Mouse (Mus musculus) cerebellum, postnatal 10 days (tissue): Measurements from ENCODE around the gene Tgif1.

Experiments used
- DNase-seq, 2 experiments: peaks; one replicate each; pipeline ENCODE4 v3.0.0; 2021; ENCODE audit warnings: mixed read lengths in 2 of 2

Gene Tgif1

DNA sequence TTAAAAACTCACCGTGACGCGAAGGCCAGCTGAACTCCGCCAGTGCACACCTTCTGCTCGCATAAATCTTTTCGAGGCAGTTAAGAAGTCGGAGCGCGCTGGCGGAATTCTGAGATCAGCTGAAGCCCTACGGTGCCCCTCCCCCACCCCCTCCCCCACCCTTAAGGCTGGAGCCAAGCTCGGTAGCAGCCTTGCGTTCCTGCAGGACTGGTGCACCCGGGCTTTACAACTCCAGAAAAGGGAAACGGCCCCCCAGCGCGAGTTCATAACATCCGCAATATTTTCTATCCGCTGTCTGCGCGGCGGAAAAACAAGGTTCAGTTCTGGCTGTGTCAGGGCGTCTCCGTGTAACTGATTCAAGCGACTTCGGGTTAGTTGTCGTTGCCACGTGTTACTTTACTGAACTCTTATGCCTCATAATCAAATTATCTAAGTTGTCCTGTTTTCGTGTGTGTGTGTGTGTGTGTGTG, at the start of gene Tgif1:
TSS of gene Tgif1 (minus strand) at position 111 of the 470 bp plus-strand sequence.
- DNase-seq: peak; percentile 55 to 58

DNA sequence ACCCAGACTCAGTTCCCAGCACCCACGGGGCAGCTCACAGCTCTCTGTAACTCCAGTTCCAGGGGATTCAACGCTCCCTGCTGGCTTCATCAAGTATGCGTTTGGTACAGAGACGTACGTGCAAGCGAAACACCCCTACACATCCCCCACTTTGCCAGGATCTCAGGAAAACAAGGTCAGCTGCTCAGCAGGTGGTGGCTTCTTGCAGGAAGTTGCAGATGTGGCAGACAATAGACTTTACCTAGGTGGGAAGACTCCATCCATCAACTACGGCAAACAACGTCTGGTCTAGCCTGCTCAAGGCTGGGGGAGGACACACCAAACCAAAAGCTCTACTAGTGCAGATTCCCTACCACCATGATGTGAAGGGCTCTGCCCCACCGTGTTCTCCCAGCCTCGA, 47.3 kb upstream of the Tgif1 start:
- DNase-seq: no peak

DNA sequence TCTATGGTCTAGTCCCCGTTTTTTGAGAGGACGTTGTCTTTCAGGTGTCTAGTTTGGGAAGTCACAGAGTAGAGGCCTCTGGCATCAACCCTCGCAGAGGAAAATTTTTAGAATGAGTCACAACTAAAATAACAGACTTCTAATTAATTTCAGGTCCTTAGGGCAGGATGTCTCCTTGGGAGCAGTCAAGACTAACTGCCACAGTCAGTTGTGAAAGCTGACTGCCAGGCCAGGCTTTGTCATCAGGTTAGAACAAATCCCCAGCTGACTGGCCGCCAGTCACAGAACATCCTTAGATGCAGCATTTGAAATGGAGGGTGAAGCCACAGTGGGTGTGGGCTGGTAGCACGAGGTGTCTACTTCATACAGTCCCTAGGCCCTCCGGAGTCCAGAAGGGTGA, 46.3 kb upstream of the Tgif1 start:
- no peak for DNase-seq

DNA sequence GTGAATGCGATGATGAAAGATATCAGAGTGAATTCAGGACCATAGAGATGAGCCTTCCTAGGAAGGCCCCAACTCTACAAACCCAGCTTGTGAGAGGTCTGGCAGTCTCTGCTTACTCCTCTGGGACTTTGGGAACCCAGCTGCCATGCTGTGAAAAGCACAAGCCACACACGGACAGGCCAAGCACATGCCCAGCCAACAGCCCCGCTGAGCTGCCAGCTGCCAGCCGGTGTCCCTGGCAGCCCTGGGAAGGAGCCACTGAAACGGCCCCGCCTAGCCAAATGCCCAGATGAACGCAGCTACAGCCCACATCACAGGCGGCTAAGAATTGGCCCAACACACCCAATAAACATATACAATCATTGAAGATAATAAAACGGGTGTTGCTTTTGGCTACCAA, 41.5 kb upstream of the Tgif1 start:
- DNase-seq: peak; percentile 94 to 96

DNA sequence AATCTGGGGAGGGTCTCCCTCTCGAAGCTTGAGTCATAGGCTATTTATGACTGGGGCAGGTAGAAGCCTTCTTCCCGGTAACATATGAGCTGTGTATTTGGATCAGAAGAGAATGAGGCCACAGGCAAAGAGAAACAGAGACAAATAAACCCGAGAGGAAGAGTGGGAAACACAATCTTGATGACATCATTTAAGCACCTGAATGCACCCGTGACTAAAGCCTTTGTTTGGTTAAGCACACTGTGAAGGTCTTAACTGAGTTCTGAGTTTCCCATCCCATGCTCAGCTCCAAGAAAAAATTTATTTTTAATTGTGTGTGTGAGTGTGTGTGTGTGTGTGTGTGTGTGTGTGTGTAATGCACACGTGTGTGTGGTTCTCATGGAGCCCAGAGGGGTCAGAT, 39.8 kb upstream of the Tgif1 start:
- no peak for DNase-seq

DNA sequence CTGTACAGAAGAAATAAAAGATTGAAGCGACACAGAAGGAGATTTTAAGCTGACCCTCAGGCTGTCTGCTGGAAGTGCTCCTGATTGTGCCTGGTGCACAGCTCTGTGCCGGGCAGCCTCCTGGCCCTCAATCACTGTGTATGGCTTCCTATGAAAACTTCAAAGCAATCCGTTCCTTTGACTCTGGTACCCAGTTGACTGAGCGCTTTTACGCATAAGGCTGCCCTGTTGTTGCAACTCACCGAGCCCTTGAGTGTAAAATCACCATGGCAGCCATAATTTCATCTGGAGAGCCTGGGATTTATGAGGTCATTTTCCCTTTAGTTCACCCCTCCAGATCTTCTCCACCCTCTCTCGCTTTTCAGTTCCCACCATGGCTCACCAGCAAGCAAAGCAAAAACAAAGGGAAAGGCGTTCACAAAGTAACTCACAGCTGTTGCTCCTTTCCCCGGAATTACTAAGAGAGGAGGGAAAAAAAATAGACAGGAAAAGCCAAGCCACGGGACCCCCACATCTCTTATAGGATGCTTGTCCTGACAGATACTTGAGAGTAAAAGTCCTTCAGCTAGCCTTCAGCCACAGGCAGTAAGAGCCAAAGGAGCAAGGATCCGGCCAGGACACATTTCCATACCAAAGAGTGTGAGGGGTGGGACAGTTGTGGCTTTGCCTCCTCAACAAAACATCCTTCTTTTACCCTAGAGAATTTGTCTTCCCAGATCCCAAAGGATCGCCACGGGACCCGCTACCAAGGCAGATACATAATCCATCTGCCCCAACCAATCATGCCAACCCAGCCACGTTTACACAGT, 39.1 kb upstream of the Tgif1 start:
- DNase-seq: peak; percentile 36 to 44

DNA sequence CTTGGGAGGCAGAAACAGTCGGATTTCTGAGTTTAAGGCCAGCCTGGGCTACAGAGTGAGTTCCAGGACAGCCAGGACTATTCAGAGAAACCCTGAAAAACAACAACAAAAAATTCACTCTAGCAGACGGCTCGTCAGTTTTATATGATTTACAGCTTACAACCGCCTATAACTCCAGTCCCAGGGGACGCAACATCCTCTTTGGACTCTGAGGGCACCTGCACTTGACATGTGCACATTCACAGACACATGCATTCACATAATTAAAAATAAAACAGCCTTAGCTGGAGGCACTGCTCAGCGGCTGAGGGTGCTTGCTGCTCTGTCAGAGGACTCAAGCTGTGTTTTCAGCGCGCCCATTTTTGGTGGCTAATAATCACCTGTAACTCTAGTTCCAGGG, 37.2 kb upstream of the Tgif1 start:
- DNase-seq: no peak

DNA sequence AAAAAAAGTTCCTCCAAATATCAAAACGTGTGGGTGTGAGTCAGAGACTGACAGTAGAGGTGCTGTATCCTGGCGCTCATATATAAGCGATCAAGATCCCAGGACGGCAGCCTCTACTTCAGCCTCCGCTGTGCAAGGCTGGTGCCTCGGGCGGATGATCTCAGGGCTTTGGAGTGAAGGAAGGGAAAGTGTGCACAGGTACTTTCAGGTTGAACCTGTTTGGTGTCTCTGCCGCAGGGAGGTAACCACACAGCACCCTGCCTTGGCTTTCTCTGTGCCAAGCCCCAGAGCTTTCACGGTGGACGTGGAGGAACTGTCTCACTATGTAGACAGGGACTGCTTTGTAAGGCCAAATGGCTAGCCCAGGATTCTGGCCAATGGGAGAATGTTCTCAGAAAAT, 35.3 kb upstream of the Tgif1 start:
- no peak for DNase-seq

DNA sequence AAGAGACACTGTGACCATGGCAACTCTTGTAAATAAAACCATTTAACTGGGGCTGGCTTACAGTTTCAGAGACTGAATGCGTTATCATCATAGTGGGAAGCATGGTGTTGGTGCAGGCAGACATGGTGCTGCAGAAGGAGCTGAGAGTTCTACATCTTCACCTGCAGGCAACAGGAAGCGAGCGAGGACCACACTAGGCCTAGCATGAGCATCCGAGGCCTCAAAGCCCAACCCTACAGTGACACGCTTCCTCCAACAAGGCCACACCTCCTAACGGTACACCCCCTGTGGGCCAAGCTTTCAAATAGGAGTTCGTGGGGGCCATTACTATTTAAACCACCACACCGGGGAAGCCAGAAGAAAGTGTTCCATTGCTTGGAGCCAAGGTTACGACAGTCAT, 34.5 kb upstream of the Tgif1 start:
- no peak for DNase-seq

DNA sequence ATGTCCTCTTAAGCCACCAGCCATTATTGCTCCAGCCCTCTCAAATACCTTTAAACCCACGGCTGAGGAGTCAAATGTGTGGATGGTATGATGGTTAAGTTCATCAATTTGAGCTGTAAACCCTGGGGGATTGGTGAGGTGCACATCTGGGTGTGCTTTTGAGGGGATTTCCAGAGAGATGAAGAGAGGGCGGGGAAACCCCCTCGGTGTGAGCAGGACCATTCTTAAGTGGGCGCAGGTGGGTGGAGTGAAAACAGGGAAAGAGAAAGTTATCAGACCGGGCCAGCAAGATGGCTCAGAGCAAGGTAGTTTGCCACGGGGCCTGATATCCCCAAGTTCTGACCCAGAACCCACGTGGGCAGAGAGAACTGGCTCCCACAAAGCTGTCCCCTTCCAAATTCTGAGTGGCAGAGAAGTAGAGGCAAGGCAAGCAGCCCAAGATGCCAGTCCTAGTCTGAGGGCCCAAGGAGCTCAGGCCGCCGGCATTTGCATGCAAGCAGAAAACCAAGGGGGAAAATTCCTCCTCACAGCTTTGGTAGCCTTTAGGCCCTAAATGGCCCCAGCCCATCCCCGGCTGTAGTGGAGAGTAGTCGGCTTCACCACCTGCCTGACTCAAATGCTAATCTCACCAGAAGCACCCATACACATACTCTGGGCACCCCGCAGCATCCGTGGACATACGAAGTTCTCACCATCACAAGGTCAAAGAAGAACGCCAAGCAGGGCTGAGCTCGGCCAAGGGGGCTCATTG, 33.5 kb upstream of the Tgif1 start:
- DNase-seq: no peak

DNA sequence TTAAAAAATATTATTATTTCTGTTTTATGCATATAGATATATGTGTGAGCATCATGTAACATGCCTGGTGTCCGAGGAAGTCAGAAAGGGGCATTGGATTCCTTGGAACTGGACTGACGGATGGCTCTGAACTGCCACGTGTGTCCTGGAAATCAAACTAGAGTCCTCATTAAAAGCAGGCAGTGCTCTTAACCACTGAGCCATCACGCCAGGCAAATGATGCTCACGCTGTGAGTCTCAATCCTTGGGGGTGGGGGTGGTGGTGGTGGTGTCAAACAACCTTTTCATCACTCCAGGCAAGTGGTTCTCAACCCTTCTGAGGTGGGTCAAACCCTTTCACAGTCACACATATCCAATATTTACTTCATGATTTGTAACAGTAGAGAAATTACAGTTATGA, 32.5 kb upstream of the Tgif1 start:
- DNase-seq: no peak

DNA sequence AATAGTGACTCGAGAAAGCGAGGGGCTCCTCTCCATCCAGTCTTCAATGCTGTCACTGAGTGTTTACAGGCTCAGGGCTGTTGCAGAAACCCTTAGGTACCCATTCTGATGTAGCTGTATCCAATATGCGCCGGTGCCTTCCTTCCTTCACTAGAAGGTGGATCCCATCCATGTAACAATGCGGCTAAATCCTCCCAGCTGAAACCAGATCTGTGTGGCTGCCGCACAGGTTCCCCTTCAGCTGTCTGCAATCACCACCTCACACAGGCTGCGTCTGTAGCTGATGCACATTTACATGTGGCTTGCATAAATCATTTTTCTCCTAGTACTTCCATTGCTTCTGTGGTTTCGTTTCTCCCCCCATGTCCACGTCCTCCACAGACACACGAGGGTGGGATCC, 28.6 kb upstream of the Tgif1 start:
- no peak for DNase-seq

DNA sequence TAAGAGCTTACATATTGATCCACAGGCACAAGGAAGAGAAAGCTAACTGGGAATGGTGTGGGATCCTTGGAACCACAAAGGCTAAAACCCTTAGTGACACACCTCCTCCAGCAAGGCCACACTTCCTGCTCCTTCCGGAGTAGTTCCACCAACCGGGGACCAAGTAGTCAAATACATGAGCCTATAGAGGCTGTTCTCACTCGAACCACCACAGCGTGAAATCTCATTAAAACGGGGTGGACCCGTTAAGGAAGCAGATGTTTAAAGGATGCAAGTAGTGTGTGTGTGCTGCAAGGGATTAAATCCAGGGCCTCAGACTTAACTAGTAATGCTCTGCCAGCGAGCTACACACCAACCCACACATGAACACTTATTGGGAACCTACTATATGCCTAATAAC, 27.8 kb upstream of the Tgif1 start:
- DNase-seq: no peak

DNA sequence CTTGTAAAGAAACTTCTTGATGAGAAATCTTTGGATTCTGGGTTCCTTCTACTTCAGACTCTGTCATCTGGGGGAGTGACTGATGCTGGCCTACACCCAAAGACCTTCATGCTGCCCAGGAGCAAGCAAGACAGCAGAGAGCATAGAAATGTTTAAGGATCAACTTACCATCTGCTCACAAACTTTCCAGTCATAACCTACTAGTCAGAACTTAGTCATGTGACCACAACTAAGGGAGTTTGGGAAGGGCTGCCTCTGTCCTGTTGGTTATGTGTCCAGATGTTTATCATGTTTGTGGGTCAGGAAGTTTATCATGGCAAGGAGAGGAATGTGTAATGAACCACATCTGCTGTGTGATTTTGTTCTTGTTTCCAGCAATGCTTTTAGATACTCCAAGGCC, 24.9 kb upstream of the Tgif1 start:
- no peak for DNase-seq

DNA sequence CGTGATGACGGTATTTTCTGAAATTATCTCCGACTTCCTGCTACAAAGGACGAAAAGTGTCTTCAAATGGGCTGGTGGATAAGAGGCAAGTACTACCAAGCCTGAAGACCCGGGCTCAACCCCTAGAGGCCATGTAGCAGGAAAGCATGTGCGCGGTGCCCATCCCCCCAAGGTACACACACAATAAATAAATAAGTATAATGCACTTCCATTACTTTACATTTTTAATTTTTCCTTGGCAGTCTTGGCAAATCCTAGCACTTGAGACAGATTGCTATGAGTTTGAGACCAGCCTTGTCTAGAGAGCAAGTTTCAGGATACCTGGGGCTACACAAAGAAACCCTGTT, 20.4 kb upstream of the Tgif1 start:
- no peak for DNase-seq

DNA sequence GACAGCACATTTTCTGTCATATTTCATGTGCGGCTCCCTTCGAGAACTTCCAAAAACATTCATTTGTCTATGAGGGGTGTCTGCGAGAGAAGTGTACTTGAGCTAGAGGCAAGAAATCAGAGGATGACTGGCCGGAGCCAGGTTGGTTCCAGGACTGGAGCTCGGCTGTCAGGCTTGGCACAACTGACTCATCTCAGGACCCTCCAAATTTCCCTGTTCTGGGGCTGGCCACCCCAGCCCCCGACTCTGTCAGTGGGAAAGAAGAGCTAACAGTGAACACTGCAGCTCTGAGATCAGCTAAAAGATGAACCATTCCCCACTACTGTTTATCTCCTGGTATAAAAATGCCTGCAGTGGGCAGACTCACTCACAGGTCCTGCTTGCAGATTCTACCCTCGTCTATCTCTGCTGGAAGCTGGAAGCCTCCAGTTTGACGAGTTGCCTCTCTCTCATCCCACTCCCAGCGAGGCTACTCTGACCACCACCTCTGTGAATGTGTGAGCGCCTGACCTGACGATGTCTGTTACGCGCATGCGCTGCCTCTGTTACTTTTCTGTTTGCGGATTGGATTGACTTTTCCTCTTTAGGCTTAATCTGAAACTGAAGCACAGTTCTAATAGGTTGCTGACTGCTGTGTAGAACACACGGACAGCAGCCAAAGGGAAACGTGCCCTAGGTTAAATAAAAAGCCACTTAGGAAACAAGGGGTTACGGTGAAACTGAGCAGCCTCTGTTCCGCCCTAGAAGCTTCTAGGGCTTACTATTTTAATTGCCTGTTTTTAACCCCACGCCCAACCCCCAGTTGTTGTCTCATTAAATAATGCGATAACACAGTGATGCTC, 19.8 kb upstream of the Tgif1 start:
- peak; percentile 33 to 39 for DNase-seq

DNA sequence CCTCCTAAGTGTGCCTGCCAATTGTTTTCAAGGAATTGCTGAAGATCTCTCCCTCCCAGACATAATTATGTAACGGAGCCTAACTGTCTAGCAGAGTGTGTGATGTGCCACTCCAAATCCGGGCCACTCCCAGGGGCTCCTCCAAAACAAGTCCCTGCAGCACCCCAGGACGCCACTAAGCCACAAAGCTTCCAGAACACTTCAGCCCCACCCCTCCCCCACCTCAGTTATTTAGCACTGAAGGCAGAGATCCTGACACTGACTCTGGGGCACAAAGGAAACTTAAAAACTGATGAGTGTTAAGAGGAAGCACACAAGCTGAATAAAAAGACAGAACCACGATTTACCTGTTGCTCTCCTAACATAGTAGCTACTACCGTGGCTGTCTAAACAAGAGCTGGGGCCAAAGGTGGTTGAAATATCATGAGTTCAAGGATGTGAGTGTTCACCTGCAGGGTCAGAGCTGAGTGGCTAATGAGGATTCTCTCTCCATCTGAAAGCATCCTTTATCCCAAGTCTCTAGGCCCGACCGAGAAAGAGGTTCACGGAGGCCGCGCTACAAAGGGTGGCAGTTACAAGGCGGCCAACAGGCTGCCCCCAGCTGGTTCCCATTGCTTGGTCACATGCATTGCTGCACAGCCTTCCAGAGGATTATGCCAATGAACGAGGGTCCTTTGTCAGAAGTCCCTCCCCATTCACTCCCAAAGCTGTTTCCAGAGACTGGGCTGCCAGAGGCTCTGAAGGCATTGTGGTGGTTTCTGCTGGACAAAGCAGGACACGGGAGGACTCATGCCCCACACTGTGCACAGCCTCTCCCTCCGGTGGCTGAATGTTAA, 19.0 kb upstream of the Tgif1 start:
- peak; percentile 43 to 55 for DNase-seq

DNA sequence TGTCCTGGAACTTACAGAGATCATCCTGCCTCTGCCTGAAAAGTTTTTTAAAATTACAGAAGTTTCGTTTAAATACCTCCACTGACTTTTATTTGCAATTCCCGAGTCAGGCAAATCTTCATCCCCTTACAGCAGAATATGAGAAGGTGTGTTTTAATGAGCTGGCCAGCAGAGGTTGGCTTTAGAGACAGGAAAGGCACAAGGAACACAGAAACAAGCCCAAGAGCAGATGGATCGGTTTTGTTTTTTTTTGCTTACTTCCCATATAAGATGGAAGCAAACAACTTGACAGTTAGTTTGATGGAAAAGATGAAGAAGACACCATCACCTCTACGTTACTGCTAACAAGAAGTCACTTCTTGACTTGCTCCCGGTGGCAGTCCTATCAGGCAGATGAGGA, 18.3 kb upstream of the Tgif1 start:
- DNase-seq: no peak

DNA sequence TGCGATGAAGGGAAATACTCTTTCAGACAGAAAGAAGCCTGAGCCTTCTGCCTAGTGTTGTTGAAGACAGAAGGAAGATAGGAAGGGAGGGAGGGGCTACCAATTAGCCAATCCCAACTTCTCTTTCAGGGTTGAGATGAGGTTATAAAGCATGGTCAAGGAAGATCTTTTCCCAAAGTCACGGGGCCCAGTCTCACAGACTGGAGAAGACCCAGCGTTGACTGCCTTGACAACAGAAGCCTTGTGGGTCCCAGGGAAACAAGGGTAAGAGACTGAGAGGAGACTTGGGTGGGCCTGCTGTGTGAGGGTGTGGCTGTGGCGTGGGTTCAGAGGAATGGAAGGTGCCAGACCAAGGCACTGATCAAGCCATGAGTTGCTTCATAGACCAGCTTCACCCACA, 17.2 kb upstream of the Tgif1 start:
- DNase-seq: no peak

DNA sequence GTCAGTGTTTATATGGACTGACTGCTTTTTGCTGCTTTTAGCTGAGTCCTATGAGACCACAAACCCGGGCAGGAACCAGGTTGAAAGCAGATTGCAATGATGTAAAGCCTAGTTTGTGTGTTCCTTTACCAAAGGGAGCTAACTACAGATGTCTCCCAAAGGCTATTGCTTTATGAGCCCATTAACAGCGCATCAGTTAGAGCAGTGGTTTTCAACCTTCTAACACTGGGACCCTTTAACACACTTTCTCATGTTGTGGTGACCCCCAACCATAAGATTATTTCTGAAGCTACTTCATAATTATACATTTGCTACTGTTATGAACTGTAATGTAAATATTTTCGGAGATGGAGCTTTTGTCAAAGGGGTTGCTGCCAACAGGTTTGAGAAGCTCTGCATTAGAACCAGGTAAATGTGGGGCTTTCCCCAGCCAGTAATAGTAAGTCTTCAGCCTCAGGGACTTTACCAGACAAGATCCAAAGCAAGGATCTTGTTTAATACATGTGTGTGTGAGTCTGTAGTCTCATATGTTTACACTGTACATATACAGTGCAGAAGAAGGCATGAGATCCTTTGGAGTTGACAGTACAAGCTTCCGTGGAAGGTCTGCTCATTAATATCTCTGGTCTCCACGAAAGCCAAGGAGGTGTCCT, 15.4 kb upstream of the Tgif1 start:
- DNase-seq: no peak

DNA sequence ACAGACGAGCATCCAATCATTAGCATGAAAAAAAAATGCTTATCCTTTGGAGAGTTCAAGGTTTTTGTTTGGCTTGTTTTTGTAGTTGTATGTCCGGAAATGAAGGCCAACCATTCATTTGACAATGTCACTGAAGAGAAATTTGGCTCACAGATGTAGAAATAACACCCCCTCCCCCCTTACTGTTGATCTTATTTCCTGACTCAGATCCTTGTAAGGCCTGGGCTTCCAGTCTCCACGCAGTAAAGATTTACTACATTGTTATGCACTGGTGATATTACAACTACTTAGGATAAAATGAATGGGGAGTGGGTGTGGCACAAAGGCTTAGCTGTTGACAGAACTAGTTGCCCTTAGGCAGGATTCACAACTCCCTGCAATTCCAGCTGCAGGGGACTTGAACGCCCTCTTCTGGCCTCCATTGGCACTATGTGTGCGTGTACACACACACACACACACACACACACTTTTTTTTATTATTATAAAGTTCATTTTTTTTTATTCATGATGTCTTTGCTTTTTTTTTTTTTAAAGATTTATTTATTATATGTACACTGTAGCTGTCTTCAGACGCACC, 13.3 kb upstream of the Tgif1 start:
- DNase-seq: no peak

DNA sequence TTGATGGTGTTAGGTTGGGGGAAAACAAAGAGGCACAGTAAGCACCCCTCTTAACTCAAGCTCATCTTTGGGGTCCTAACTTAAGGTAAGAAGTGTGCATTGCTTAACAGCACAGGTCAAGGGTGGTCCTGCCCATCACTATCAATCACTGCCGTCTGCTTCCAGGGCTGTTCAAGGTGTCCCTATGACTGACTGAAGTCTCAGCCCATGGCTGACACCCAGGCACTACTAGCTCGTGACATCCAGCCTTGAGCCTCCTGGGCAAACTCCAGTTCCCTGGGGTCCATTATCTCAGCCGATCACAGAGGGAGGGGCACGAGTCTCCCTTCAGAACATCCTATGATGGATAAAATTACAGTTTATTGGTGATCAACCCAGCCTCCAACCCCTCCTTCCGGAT, 12.7 kb upstream of the Tgif1 start:
- DNase-seq: no peak
